Mouse (Mus musculus) CH12.LX (cell line): ENCODE data around the gene Map3k14.
A peak's percentile ranks its signal among the peaks of the same experiment; 100 is the strongest.

Experiments used
- CHD2 ChIP-seq: IDR thresholded peaks from 2 replicates; pipeline ENCODE4 v1.6.1; 2011; ENCODE audit warnings: low read length, improper control_type of control experiment
- CTCF ChIP-seq, 2 experiments: IDR thresholded peaks in 1 of 2; conservative IDR thresholded peaks in 1 of 2; 2 replicates each; pipeline ENCODE4 v1.5.1; 2011 to 2012; ENCODE audit warnings: low read depth in 2 of 2, low read length in 2 of 2, improper control_type of control experiment in 1 of 2, inconsistent platforms in 1 of 2, mild to moderate bottlenecking in 1 of 2, moderate library complexity in 1 of 2
- MAX ChIP-seq: IDR thresholded peaks from 2 replicates; pipeline ENCODE4 v1.6.1; 2011; ENCODE audit warnings: low read length, improper control_type of control experiment
- POLR2A ChIP-seq: IDR thresholded peaks from 2 replicates; pipeline ENCODE4 v1.6.1; 2011; ENCODE audit warnings: low read depth, mild to moderate bottlenecking, improper control_type of control experiment, low read length
- ZKSCAN1 ChIP-seq: IDR thresholded peaks from 2 replicates; pipeline ENCODE4 v1.6.1; 2012; ENCODE audit warnings: low read depth, inconsistent platforms, low read length, improper control_type of control experiment, borderline replicate concordance
- ZNF384 ChIP-seq: IDR thresholded peaks from 2 replicates; pipeline ENCODE4 v1.6.1; 2012; ENCODE audit warnings: low read depth, low read length, improper control_type of control experiment, inconsistent platforms

DNA sequence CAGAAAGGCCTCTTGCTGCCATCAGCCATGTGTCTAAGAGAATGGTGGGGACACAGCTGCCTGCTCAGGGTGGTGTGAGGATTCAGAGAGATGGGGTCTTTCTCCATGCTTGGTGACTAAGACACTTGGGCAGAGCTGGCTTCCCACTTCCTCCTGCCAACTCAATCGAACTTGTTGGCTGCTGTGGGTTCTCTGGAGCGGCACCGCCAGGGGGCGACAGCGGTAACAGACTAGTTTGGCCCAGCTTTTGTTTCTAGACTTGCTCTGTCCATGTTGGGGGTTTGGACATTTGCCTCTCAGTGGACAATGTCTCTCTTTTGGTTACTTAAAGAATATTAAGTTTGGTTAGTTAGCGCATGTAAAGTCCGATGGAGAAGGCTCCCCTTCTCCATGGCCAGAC is 34.3 kb downstream of the Map3k14 start:
- TF ChIP-seq CTCF (conservative IDR thresholded peaks at IDR 0.05 in 1 of 2, IDR thresholded peaks at IDR 0.05 in 1 of 2; ENCODE audit: low read depth in 2 of 2, low read length in 2 of 2) (peak; percentile 92 to 99), ZNF384 (no peak), MAX (no peak), CHD2 (no peak), POLR2A (0 out of 2 replicates have a peak, but pooled peaks have one; percentile 14), ZKSCAN1 (no peak)
